Mouse (Mus musculus) lung, embryonic 16.5 days (tissue): ENCODE data around the gene Gp5. TPM values are rescaled to one million over a fixed set of nuclear protein-coding genes. Genes with fewer than 3 reads are reported as not detected.

Experiments
- ATAC-seq: fragments of 200-750 bp; cut with Nextera tagmentation; 2 replicates; pipeline ENCODE4 v1.8.0; 2017; ENCODE audit warnings: low read depth, mild to moderate bottlenecking, moderate library complexity
- H3K27ac ChIP-seq: fragments of 300-500 bp; sonication (generic); 2 replicates; pipeline ENCODE4 v1.5.1; 2014; ENCODE audit warnings: mild to moderate bottlenecking, control low read depth, low read length
- H3K27me3 ChIP-seq: fragments of 300-500 bp; sonication (generic); 2 replicates; pipeline ENCODE4 v1.6.1; 2014; ENCODE audit warnings: low read depth, low read length, mixed read lengths; ENCODE audit not compliant: control insufficient read depth, insufficient read depth
- H3K36me3 ChIP-seq: fragments of 300-500 bp; sonication (generic); 2 replicates; pipeline ENCODE4 v1.6.1; 2014; ENCODE audit warnings: low read length; ENCODE audit not compliant: control insufficient read depth, insufficient read depth
- H3K4me1 ChIP-seq: fragments of 300-500 bp; sonication (generic); replicated peaks from 2 replicates; pipeline ENCODE4 v1.6.1; 2014; ENCODE audit warnings: low read length, mixed read lengths; ENCODE audit not compliant: control insufficient read depth, insufficient read depth
- H3K4me2 ChIP-seq: fragments of 300-500 bp; sonication (generic); 2 replicates; pipeline ENCODE4 v1.6.1; 2014; ENCODE audit warnings: low read depth, low read length, control low read depth
- H3K4me3 ChIP-seq: fragments of 300-500 bp; sonication (generic); 2 replicates; pipeline ENCODE4 v1.5.1; 2014; ENCODE audit warnings: mild to moderate bottlenecking, low read length, control low read depth
- H3K9ac ChIP-seq: fragments of 300-500 bp; sonication (generic); 2 replicates; pipeline ENCODE4 v1.6.1; 2014; ENCODE audit warnings: low read length, control low read depth
- H3K9me3 ChIP-seq: fragments of 300-500 bp; sonication (generic); 2 replicates; pipeline ENCODE4 v1.6.1; 2016; ENCODE audit warnings: low read length; ENCODE audit not compliant: control insufficient read depth
- WGBS: fragments of 180-500 bp; shearing (Covaris S2); extraction: QIAGEN DNeasy Blood & Tissue Kit; methylation state at CpG from one replicate; pipeline ENCODE4 v1.1.7; 2014; 5-methylcytosine and 5-hydroxymethylcytosine counted together
- polyA plus RNA-seq: library from polyadenylated mRNA; unstranded; fragments of >200 nt; fragmentation: Nextera tagmentation; extraction: Ambion mirVana; gene quantifications from 2 replicates; pipeline ENCODE4 v1.2.1, GENCODE M21; 2015

Gp5 gene
- polyA plus RNA-seq, 1 experiment from 2014 or later: 1.8 TPM

GRCm38 (mm10) chr16:30304236-30304635, 6.3 kb downstream of the Gp5 start:
- peaks cover 29% of the 10 kb centered on the region for H3K27me3 ChIP-seq
- no peak overlapping the region for H3K4me2 ChIP-seq
- peak; percentile 56 for ATAC-seq
- H3K9ac ChIP-seq: no peak overlapping the region
- H3K4me3 ChIP-seq: no peak overlapping the region
- WGBS: 36% methylated on average over 5 of the region's 5 CpGs
- no peak overlapping the region for H3K27ac ChIP-seq
- H3K9me3 ChIP-seq: no peaks in the 10 kb centered on the region
- no peaks in the 10 kb centered on the region for H3K36me3 ChIP-seq
- peaks cover 15% of the 10 kb centered on the region for H3K4me1 ChIP-seq

- WGBS: 83% methylated on average over 2 of the region's 2 CpGs
- no peaks in the 10 kb centered on the region for H3K9me3 ChIP-seq
These were observed 7.2 kb downstream of the Gp5 start for GRCm38 (mm10) chr16:30303411-30303810.

GRCm38 (mm10) chr16:30302686-30303085, 7.9 kb downstream of the Gp5 start:
- Histone ChIP-seq H3K4me2 (no peak overlapping the region), H3K9ac (no peak overlapping the region), H3K36me3 (no peaks in the 10 kb centered on the region), H3K4me3 (no peak overlapping the region), H3K9me3 (no peaks in the 10 kb centered on the region), H3K27ac (no peak overlapping the region), H3K27me3 (peaks cover 15% of the 10 kb centered on the region), H3K4me1 (no peaks in the 10 kb centered on the region; the same call in 1 of the 2 replicates)
- 79% methylated on average over 6 of the region's 6 CpGs for WGBS
- ATAC-seq: no peak

More at GRCm38 (mm10) chr16:30303411-30303810, 7.2 kb downstream of the Gp5 start:
- H3K4me1 ChIP-seq: peaks cover 7% of the 10 kb centered on the region
- no peaks in the 10 kb centered on the region for H3K36me3 ChIP-seq
- no peak overlapping the region for H3K27ac ChIP-seq
- no peak overlapping the region for H3K4me3 ChIP-seq
- peaks cover 21% of the 10 kb centered on the region for H3K27me3 ChIP-seq
- no peak for ATAC-seq
- no peak overlapping the region for H3K4me2 ChIP-seq
- H3K9ac ChIP-seq: no peak overlapping the region

GRCm38 (mm10) chr16:30299711-30300277, 10.8 kb downstream of the Gp5 start:
- Histone ChIP-seq H3K9ac (no peak overlapping the region), H3K4me3 (no peak overlapping the region), H3K4me1 (no peaks in the 10 kb centered on the region), H3K36me3 (no peaks in the 10 kb centered on the region), H3K9me3 (no peaks in the 10 kb centered on the region), H3K4me2 (no peak overlapping the region), H3K27ac (no peak overlapping the region), H3K27me3 (peaks cover 3% of the 10 kb centered on the region; the same call in 1 of the 2 replicates)
- 52% methylated on average over 10 of the region's 10 CpGs for WGBS
- ATAC-seq: no peak

- Histone ChIP-seq H3K4me1 (no peaks in the 10 kb centered on the region), H3K36me3 (no peaks in the 10 kb centered on the region), H3K9me3 (no peaks in the 10 kb centered on the region), H3K4me2 (no peak overlapping the region), H3K27me3 (no peaks in the 10 kb centered on the region; the same call in 1 of the 2 replicates), H3K4me3 (no peak overlapping the region), H3K9ac (no peak overlapping the region), H3K27ac (no peak overlapping the region)
- WGBS: 71% methylated on average over 7 of the region's 7 CpGs
- no peak for ATAC-seq
These were observed 13.1 kb downstream of the Gp5 start for GRCm38 (mm10) chr16:30297450-30297849.

GRCm38 (mm10) chr16:30296601-30297275, 13.8 kb downstream of the Gp5 start:
- Histone ChIP-seq H3K36me3 (no peaks in the 10 kb centered on the region), H3K4me3 (no peak overlapping the region), H3K9me3 (no peaks in the 10 kb centered on the region), H3K4me2 (no peak overlapping the region), H3K27ac (no peak overlapping the region), H3K4me1 (no peaks in the 10 kb centered on the region), H3K27me3 (no peaks in the 10 kb centered on the region; the same call in 1 of the 2 replicates), H3K9ac (no peak overlapping the region)
- 83% methylated on average over 11 of the region's 11 CpGs for WGBS
- ATAC-seq: no peak

- H3K4me1 ChIP-seq: no peaks in the 10 kb centered on the region
- H3K36me3 ChIP-seq: no peaks in the 10 kb centered on the region
- H3K9me3 ChIP-seq: no peaks in the 10 kb centered on the region
- 85% methylated on average over 7 of the region's 7 CpGs for WGBS
- no peak overlapping the region for H3K9ac ChIP-seq
- H3K27ac ChIP-seq: no peak overlapping the region
- ATAC-seq: no peak
- no peak overlapping the region for H3K4me2 ChIP-seq
- H3K27me3 ChIP-seq: no peaks in the 10 kb centered on the region
- H3K4me3 ChIP-seq: no peak overlapping the region
These were observed 15.5 kb downstream of the Gp5 start for GRCm38 (mm10) chr16:30295106-30295505.

GRCm38 (mm10) chr16:30290436-30290835, 20.1 kb downstream of the Gp5 start:
- no peak overlapping the region for H3K4me2 ChIP-seq
- no peaks in the 10 kb centered on the region for H3K27me3 ChIP-seq
- no peaks in the 10 kb centered on the region for H3K9me3 ChIP-seq
- H3K4me1 ChIP-seq: no peaks in the 10 kb centered on the region
- 43% methylated on average over 6 of the region's 6 CpGs for WGBS
- H3K9ac ChIP-seq: no peak overlapping the region
- no peak for ATAC-seq
- no peak overlapping the region for H3K4me3 ChIP-seq
- H3K27ac ChIP-seq: no peak overlapping the region
- no peaks in the 10 kb centered on the region for H3K36me3 ChIP-seq

GRCm38 (mm10) chr16:30285701-30286100, 24.9 kb downstream of the Gp5 start:
- H3K27me3 ChIP-seq: peaks cover 27% of the 10 kb centered on the region

More at GRCm38 (mm10) chr16:30285701-30286100, 24.9 kb downstream of the Gp5 start:
- H3K9me3 ChIP-seq: no peaks in the 10 kb centered on the region
- H3K9ac ChIP-seq: no peak overlapping the region
- 0 out of 2 replicates have a peak, but pooled peaks cover 7% of the 10 kb centered on the region for H3K4me1 ChIP-seq
- no peak overlapping the region for H3K27ac ChIP-seq
- WGBS: 69% methylated on average over 4 of the region's 4 CpGs
- no peaks in the 10 kb centered on the region for H3K36me3 ChIP-seq
- no peak overlapping the region for H3K4me3 ChIP-seq
- ATAC-seq: no peak
- H3K4me2 ChIP-seq: no peak overlapping the region
